Mouse (Mus musculus) heart, postnatal 10 days (tissue): ENCODE results near the gene Atl3. TPM values are rescaled to one million over a fixed set of nuclear protein-coding genes. Genes with fewer than 3 reads are reported as not detected.

ENCODE experiments used
- DNase-seq, 2 experiments: peaks; one replicate each; pipeline ENCODE4 v3.0.0; 2021
- intact Hi-C: fragments of 180-260 bp; cut with DNase I; formaldehyde crosslinking; loops from one replicate; pipeline ENCODE4 v1.15.1; 2025
- total RNA-seq, 2 experiments: library from RNA; stranded (reverse); gene quantifications; 2 replicates each; pipeline ENCODE4 v1.2.3; 2021

The Atl3 gene
- total RNA-seq, 2 experiments from 2014 or later = 33.4 to 34.8 TPM

GRCm38 (mm10) chr19:7556641-7557040 is 62.8 kb downstream of the Atl3 start:
- intact Hi-C loops = no loop called here
- DNase-seq = no peak

GRCm38 (mm10) chr19:7557328-7557822 is 63.5 kb downstream of the Atl3 start, which contains the start of gene Pla2g16:
Gene Pla2g16, plus strand, starts transcription at chr19:7557459.
- intact Hi-C loops = no loop called here
- DNase-seq = peak; percentile 83 to 85

- DNase-seq = no peak
- intact Hi-C loops = loop anchor here (2.0 kb wide), 1 partner anchor 37 kb away; no protein-coding TSS in a partner anchor
Measured at GRCm38 (mm10) chr19:7557844-7558243, 64.0 kb downstream of the Atl3 start.

GRCm38 (mm10) chr19:7558675-7559074 is 64.8 kb downstream of the Atl3 start:
- DNase-seq = no peak
- intact Hi-C loops = loop anchor here (2.0 kb wide), 1 partner anchor 36 kb away; no protein-coding TSS in a partner anchor

- DNase-seq = no peak
- intact Hi-C loops = loop anchor here (2.0 kb wide), 1 partner anchor 35 kb away; no protein-coding TSS in a partner anchor
Measured at GRCm38 (mm10) chr19:7559986-7560385, 66.1 kb downstream of the Atl3 start.

GRCm38 (mm10) chr19:7561456-7561855 is 67.6 kb downstream of the Atl3 start:
- intact Hi-C loops = no loop called here
- no peak for DNase-seq

GRCm38 (mm10) chr19:7562601-7563129 is 68.8 kb downstream of the Atl3 start:
- DNase-seq = no peak
- intact Hi-C loops = no loop called here

GRCm38 (mm10) chr19:7563676-7564075 is 69.8 kb downstream of the Atl3 start:
- intact Hi-C loops = no loop called here
- DNase-seq = no peak

GRCm38 (mm10) chr19:7564457-7564856 is 70.6 kb downstream of the Atl3 start:
- intact Hi-C loops = no loop called here
- DNase-seq = no peak

GRCm38 (mm10) chr19:7566826-7567225 is 73.0 kb downstream of the Atl3 start:
- intact Hi-C loops = no loop called here

GRCm38 (mm10) chr19:7568364-7568763 is 74.5 kb downstream of the Atl3 start:
- intact Hi-C loops = no loop called here
- DNase-seq = peak in 1 of 2 experiments; percentile 25

More at GRCm38 (mm10) chr19:7566826-7567225, 73.0 kb downstream of the Atl3 start:
- DNase-seq = no peak

- intact Hi-C loops = no loop called here
- no peak for DNase-seq
Measured at GRCm38 (mm10) chr19:7569650-7570049, 75.8 kb downstream of the Atl3 start.

GRCm38 (mm10) chr19:7576180-7576579 is 82.3 kb downstream of the Atl3 start:
- no peak for DNase-seq
- intact Hi-C loops = no loop called here

GRCm38 (mm10) chr19:7577710-7578109 is 83.9 kb downstream of the Atl3 start:
- intact Hi-C loops = no loop called here

GRCm38 (mm10) chr19:7581042-7581441 is 87.2 kb downstream of the Atl3 start:
- DNase-seq = no peak
- intact Hi-C loops = no loop called here

More at GRCm38 (mm10) chr19:7577710-7578109, 83.9 kb downstream of the Atl3 start:
- no peak for DNase-seq

- intact Hi-C loops = no loop called here
- peak in 1 of 2 experiments; percentile 40 for DNase-seq
Measured at GRCm38 (mm10) chr19:7583101-7583500, 89.3 kb downstream of the Atl3 start.

- DNase-seq = no peak
- intact Hi-C loops = no loop called here
Measured at GRCm38 (mm10) chr19:7583599-7583998, 89.8 kb downstream of the Atl3 start.

GRCm38 (mm10) chr19:7585279-7585678 is 91.4 kb downstream of the Atl3 start:
- intact Hi-C loops = no loop called here
- DNase-seq = peak; percentile 41 to 68

GRCm38 (mm10) chr19:7585764-7586163 is 91.9 kb downstream of the Atl3 start:
- intact Hi-C loops = no loop called here
- DNase-seq = peak in 1 of 2 experiments; percentile 53
